Mouse (Mus musculus) olfactory bulb, adult 2 months (tissue): ENCODE results near the gene Endod1. TPM values are rescaled to one million over a fixed set of nuclear protein-coding genes. Genes with fewer than 3 reads are reported as not detected.

ENCODE experiments used
- H3K27ac ChIP-seq: fragments of 200-500 bp; 2 replicates; pipeline ENCODE4 v1.5.1; 2012; ENCODE audit warnings: low read depth, low read length; ENCODE audit not compliant: insufficient read depth
- H3K4me1 ChIP-seq: fragments of 200-500 bp; 2 replicates; pipeline ENCODE4 v1.6.1; 2012; ENCODE audit warnings: low read length; ENCODE audit not compliant: control insufficient read depth, insufficient read depth
- H3K4me3 ChIP-seq: fragments of 200-500 bp; 2 replicates; pipeline ENCODE4 v1.5.1; 2012; ENCODE audit warnings: mild to moderate bottlenecking, low read depth, low read length, moderate library complexity; ENCODE audit not compliant: insufficient read depth
- CTCF ChIP-seq: fragments of 200-500 bp; IDR thresholded peaks from 2 replicates; pipeline ENCODE4 v1.5.1; 2012; ENCODE audit warnings: low read depth, mild to moderate bottlenecking, low read length, moderate library complexity; ENCODE audit not compliant: insufficient read depth
- POLR2A ChIP-seq: fragments of 200-500 bp; IDR thresholded peaks from 2 replicates; pipeline ENCODE4 v1.6.1; 2012; ENCODE audit warnings: mild to moderate bottlenecking, low read depth, low read length, moderate library complexity; ENCODE audit not compliant: insufficient read depth
- WGBS: fragments of 180-500 bp; shearing (Covaris S2); methylation state at CpG from one replicate; pipeline ENCODE4 v1.1.7; 2018; 5-methylcytosine and 5-hydroxymethylcytosine counted together
- polyA plus RNA-seq: library from polyadenylated mRNA; stranded (reverse); fragments of >200 nt; gene quantifications from 2 replicates; pipeline ENCODE4 v1.2.4, GENCODE M21; 2012; ENCODE audit warnings: low replicate concordance; ENCODE audit not compliant: missing spikeins, insufficient read depth, insufficient read length

Endod1 gene
- polyA plus RNA-seq, 1 experiment, result not detected

GRCm38 (mm10) chr9:14304262-14304968, 76.9 kb downstream of the Endod1 start:
- WGBS, result 22% methylated on average over 9 of the region's 9 CpGs
- Histone ChIP-seq H3K27ac (no peak overlapping the region), H3K4me3 (no peak overlapping the region), H3K4me1 (no peaks in the 10 kb centered on the region; the same call in 1 of the 2 replicates)
- no peak for TF ChIP-seq POLR2A
- no peak for TF ChIP-seq CTCF

Other genes starting within 250 kb of the Endod1 start
- 243 TPM in 1 of 2 replicates, not detected in the other for gene Sesn3, start 106.4 kb downstream of the Endod1 start, polyA plus RNA-seq
- gene Kdm4d, start 119.0 kb upstream of the Endod1 start, polyA plus RNA-seq, result not detected in 2 replicates
- not detected in 2 replicates for gene Cwc15, start 119.1 kb upstream of the Endod1 start, polyA plus RNA-seq